Mouse (Mus musculus): ENCODE measurements around the gene Zfp81.

DNA sequence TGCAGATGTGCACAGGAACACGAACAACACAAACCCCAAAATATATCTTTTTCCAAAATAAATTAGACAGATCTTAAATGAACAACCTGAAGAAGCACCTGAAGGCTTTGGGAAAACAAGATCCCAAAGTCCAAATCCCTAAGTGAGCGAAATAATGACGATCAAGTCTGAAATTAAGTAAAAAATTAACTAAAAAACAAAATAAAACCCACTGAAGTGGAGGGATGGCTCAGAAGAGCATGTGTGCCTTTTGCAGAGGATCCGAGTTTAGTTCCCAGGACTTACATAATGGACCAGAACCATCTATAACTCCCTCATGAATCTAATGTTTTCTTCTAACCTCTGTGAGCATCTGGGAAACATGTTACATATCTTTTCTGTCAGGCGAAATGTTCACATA, 33.6 kb upstream of the Zfp81 start:
- TF ChIP-seq CTCF (IDR thresholded peaks at IDR 0.05; ENCODE audit: low read depth): no peak
- TF ChIP-seq EP300 (IDR thresholded peaks at IDR 0.05; ENCODE audit: low read depth): no peak

Data from heart, postnatal 0 days (tissue).